ENCODE assay signal across 9 mouse cellular contexts in genomic region chr3:38882778-38883177, GRCm38 (mm10). TPM values are rescaled to one million over a fixed set of nuclear protein-coding genes. Genes with fewer than 3 reads are reported as not detected.
DNase-seq lines count a peak whose midpoint lies in the region; ATAC-seq and TF ChIP-seq lines count a peak whose summit lies in the region.
"Had no signal": no experiment of that assay in that cellular context is flagged by ENCODE, and none has a peak within 500 bp of the region (broad histone marks: within the 10 kb centered on the region; RNA-seq: fewer than 3 reads in every experiment).

No protein-coding gene starts in this region.

- no peak for TF ChIP-seq EP300 in liver, embryonic 14.5 days (IDR thresholded peaks at IDR 0.05; ENCODE audit: low read depth)

- H3K27me3 ChIP-seq in forebrain, embryonic 14.5 days (replicated peaks; ENCODE audit: control insufficient read depth, insufficient read depth, low read length) = no peaks in the 10 kb centered on the region
- H3K27me3 ChIP-seq in forebrain, embryonic 13.5 days = no peaks in the 10 kb centered on the region
- H3K27me3 ChIP-seq in liver, embryonic 14.5 days (ENCODE audit: control insufficient read depth, insufficient read depth, low read length) = peaks cover 32% of the 10 kb centered on the region
- peaks cover 30% of the 10 kb centered on the region for H3K27me3 ChIP-seq in liver, embryonic 11.5 days (replicated peaks; ENCODE audit: control insufficient read depth, insufficient read depth, low read length)

- H3K36me3 ChIP-seq in forebrain, embryonic 14.5 days (ENCODE audit: control insufficient read depth, insufficient read depth, low read length) = no peaks in the 10 kb centered on the region
- H3K36me3 ChIP-seq in forebrain, embryonic 13.5 days (ENCODE audit: poor library complexity, severe bottlenecking) = no peaks in the 10 kb centered on the region
- no peaks in the 10 kb centered on the region for H3K36me3 ChIP-seq in liver, embryonic 14.5 days (replicated peaks; ENCODE audit: control insufficient read depth, insufficient read depth, low read depth)
- no peaks in the 10 kb centered on the region for H3K36me3 ChIP-seq in liver, embryonic 11.5 days (ENCODE audit: control insufficient read depth, insufficient read depth, low read length)

- ATAC-seq in forebrain, embryonic 14.5 days = no peak
- ATAC-seq in forebrain, embryonic 13.5 days = no peak
- no peak for ATAC-seq in liver, embryonic 14.5 days (ENCODE audit: insufficient read depth)
- ATAC-seq in liver, embryonic 11.5 days (replicated peaks; ENCODE audit: low FRiP score) = no peak

- DNase-seq in forebrain, embryonic 14.5 days (ENCODE audit: low spot score) = peak; percentile 92
- DNase-seq in liver, embryonic 14.5 days (ENCODE audit: low read depth in 3 of 3, low spot score in 3 of 3) = no peak
- DNase-seq in liver, embryonic 11.5 days (ENCODE audit: low spot score) = no peak
- DNase-seq in brain, adult 2 months (ENCODE audit: low read depth, low spot score) = peak; percentile 79
- peak; percentile 66 for DNase-seq in kidney, postnatal 14 days
- DNase-seq in yolk sac, embryonic 10.5 days (ENCODE audit: low spot score) = peak; percentile 30
- no peak for DNase-seq in gastrocnemius, adult 8-10 months (ENCODE audit: low spot score in 2 of 2)

- 57% methylated on average over 6 of the region's 6 CpGs for WGBS in forebrain, embryonic 14.5 days
- WGBS in forebrain, embryonic 13.5 days = 60% methylated on average over 6 of the region's 6 CpGs
- 45% methylated on average over 6 of the region's 6 CpGs for WGBS in liver, embryonic 14.5 days (ENCODE audit: insufficient replicate concordance)
- 56% methylated on average over 6 of the region's 6 CpGs for WGBS in liver, embryonic 11.5 days

- no peak overlapping the region for H3K4me2 ChIP-seq in forebrain, embryonic 14.5 days (ENCODE audit: low read length)
- H3K4me2 ChIP-seq in forebrain, embryonic 13.5 days = no peak overlapping the region
- H3K4me2 ChIP-seq in liver, embryonic 14.5 days (ENCODE audit: low read depth) = no peak overlapping the region
- H3K4me2 ChIP-seq in liver, embryonic 11.5 days = no peak overlapping the region

- peak; percentile 43; the same call in 1 of the 2 replicates for TF ChIP-seq CTCF in liver, embryonic 14.5 days (IDR thresholded peaks at IDR 0.05; ENCODE audit: low read depth)

- no peaks in the 10 kb centered on the region for H3K9me3 ChIP-seq in forebrain, embryonic 14.5 days (replicated peaks; ENCODE audit: control insufficient read depth, low read length)
- 0 out of 2 replicates have a peak, but pooled peaks cover 3% of the 10 kb centered on the region for H3K9me3 ChIP-seq in forebrain, embryonic 13.5 days (replicated peaks)
- H3K9me3 ChIP-seq in liver, embryonic 14.5 days (ENCODE audit: control insufficient read depth, low read length) = no peaks in the 10 kb centered on the region
- H3K9me3 ChIP-seq in liver, embryonic 11.5 days (ENCODE audit: control insufficient read depth, low read length) = no peaks in the 10 kb centered on the region

- no peaks in the 10 kb centered on the region for H3K4me1 ChIP-seq in forebrain, embryonic 14.5 days (ENCODE audit: control insufficient read depth, insufficient read depth, low read length)
- H3K4me1 ChIP-seq in forebrain, embryonic 13.5 days = peaks cover 15% of the 10 kb centered on the region
- H3K4me1 ChIP-seq in liver, embryonic 14.5 days (replicated peaks; ENCODE audit: control insufficient read depth in 2 of 2, insufficient read depth in 2 of 2, low read length in 1 of 2) = no peaks in the 10 kb centered on the region
- H3K4me1 ChIP-seq in liver, embryonic 11.5 days (replicated peaks; ENCODE audit: control insufficient read depth, insufficient read depth, low read length) = 0 out of 2 replicates have a peak, but pooled peaks cover 2% of the 10 kb centered on the region

- H3K27ac ChIP-seq in forebrain, embryonic 14.5 days (ENCODE audit: low read depth, low read length) = no peak overlapping the region
- no peak overlapping the region for H3K27ac ChIP-seq in forebrain, embryonic 13.5 days
- H3K27ac ChIP-seq in liver, embryonic 14.5 days = no peak overlapping the region
- H3K27ac ChIP-seq in liver, embryonic 11.5 days (ENCODE audit: low read depth, low read length) = no peak overlapping the region
- H3K27ac ChIP-seq: macrophage had no signal

- H3K4me3 ChIP-seq in forebrain, embryonic 14.5 days (ENCODE audit: low read depth, low read length) = no peak overlapping the region
- H3K4me3 ChIP-seq in forebrain, embryonic 13.5 days = no peak overlapping the region
- H3K4me3 ChIP-seq in liver, embryonic 14.5 days (ENCODE audit: insufficient read depth in 1 of 2, low read depth in 2 of 2, low read length in 2 of 2) = no peak overlapping the region
- H3K4me3 ChIP-seq in liver, embryonic 11.5 days (ENCODE audit: low read depth, low read length) = no peak overlapping the region

- no peak overlapping the region for H3K9ac ChIP-seq in forebrain, embryonic 14.5 days (ENCODE audit: low read length)
- no peak overlapping the region for H3K9ac ChIP-seq in forebrain, embryonic 13.5 days
- no peak overlapping the region for H3K9ac ChIP-seq in liver, embryonic 14.5 days (replicated peaks)
- no peak overlapping the region for H3K9ac ChIP-seq in liver, embryonic 11.5 days (ENCODE audit: low read depth, low read length)

RNA-seq across cellular contexts. Expression of gene Fat4, which starts 4.0 kb away (rescaled TPM):
- polyA plus RNA-seq in forebrain, embryonic 14.5 days (2014; fragmentation: Nextera tagmentation; extraction: Ambion mirVana) = 10.0 and 11.8 TPM in 2 replicates
- 9.7 TPM in 2 replicates for polyA plus RNA-seq in forebrain, embryonic 13.5 days (2015; fragmentation: Nextera tagmentation; extraction: Ambion mirVana)
- 0.19 and 0.25 TPM in 2 replicates for polyA plus RNA-seq in liver, embryonic 14.5 days (2012; rRNA removed)
- 0.24 and 0.30 TPM in 2 replicates for polyA plus RNA-seq in liver, embryonic 14.5 days (2014; fragmentation: Nextera tagmentation; extraction: Ambion mirVana)
- 3.4 and 4.0 TPM in 2 replicates for polyA plus RNA-seq in liver, embryonic 11.5 days (2014; fragmentation: Nextera tagmentation; extraction: Ambion mirVana)
- 1 to 10 TPM; 1.6 to 2.6 (median 2.0) TPM for total RNA-seq in gastrocnemius, adult 8-10 months (2022)

Comparison
In these comparisons a context has a peak if more than half of its experiments do, and no peak if none do; other contexts are left out.
1. DNase-seq: peak in forebrain, embryonic 14.5 days (single experiment), brain, adult 2 months (single experiment), kidney, postnatal 14 days (single experiment) and yolk sac, embryonic 10.5 days (single experiment); none in liver, embryonic 14.5 days (0 of 3), liver, embryonic 11.5 days (single experiment) and gastrocnemius, adult 8-10 months (0 of 2).